ENCODE assay signal across 18 mouse cellular contexts in genomic region chr6:110554847-110555246, GRCm38 (mm10).
DNase-seq lines count a peak whose midpoint lies in the region.
"Had no signal": no experiment of that assay in that cellular context is flagged by ENCODE, and none has a peak within 500 bp of the region (broad histone marks: within the 10 kb centered on the region; RNA-seq: fewer than 3 reads in every experiment).

No protein-coding gene starts in this region.

- H3K4me1 ChIP-seq in embryonic facial prominence, embryonic 10.5 days: no peaks in the 10 kb centered on the region
- H3K4me1 ChIP-seq: embryonic facial prominence, embryonic 13.5 days; embryonic facial prominence, embryonic 15.5 days; forebrain, embryonic 10.5 days; forebrain, embryonic 12.5 days had no signal

- no peaks in the 10 kb centered on the region for H3K9me3 ChIP-seq in embryonic facial prominence, embryonic 10.5 days
- H3K9me3 ChIP-seq: embryonic facial prominence, embryonic 13.5 days; embryonic facial prominence, embryonic 15.5 days; forebrain, embryonic 10.5 days; forebrain, embryonic 12.5 days had no signal

- no peaks in the 10 kb centered on the region for H3K27me3 ChIP-seq in embryonic facial prominence, embryonic 10.5 days (replicated peaks; ENCODE audit: low read depth, poor library complexity, severe bottlenecking)
- H3K27me3 ChIP-seq: embryonic facial prominence, embryonic 13.5 days; embryonic facial prominence, embryonic 15.5 days; forebrain, embryonic 12.5 days had no signal

- no peak overlapping the region for H3K4me3 ChIP-seq in embryonic facial prominence, embryonic 10.5 days
- H3K4me3 ChIP-seq: embryonic facial prominence, embryonic 13.5 days; embryonic facial prominence, embryonic 15.5 days; erythroblast, embryonic 14.5 days; forebrain, embryonic 10.5 days; forebrain, embryonic 12.5 days had no signal

- no peak overlapping the region for H3K27ac ChIP-seq in embryonic facial prominence, embryonic 10.5 days (replicated peaks)
- H3K27ac ChIP-seq: embryonic facial prominence, embryonic 13.5 days; embryonic facial prominence, embryonic 15.5 days; forebrain, embryonic 10.5 days; forebrain, embryonic 12.5 days had no signal

- peak; percentile 28 to 35 for DNase-seq in frontal cortex, adult 2 months (ENCODE audit: extremely low spot score in 1 of 2, low spot score in 1 of 2)
- no peak for DNase-seq in frontal cortex, postnatal 14 days (ENCODE audit: low spot score in 2 of 2)
- DNase-seq in brain, adult 2 months (ENCODE audit: low read depth, low spot score): peak; percentile 65
- DNase-seq in telencephalon, adult 2 months (ENCODE audit: low read depth, low spot score): peak; percentile 36
- no peak for DNase-seq in embryonic facial prominence, embryonic 10.5 days (ENCODE audit: low spot score)
- DNase-seq: adrenal gland, adult 2 months; adrenal gland, postnatal 10 days; adrenal gland, postnatal 25 days; cerebellum, adult 11-12 months; cerebellum, adult 2 months; cerebellum, adult 9-10 months; cerebellum, postnatal 10 days; cerebellum, postnatal 25 days had no signal

- 80% methylated on average over 3 of the region's 3 CpGs for WGBS in embryonic facial prominence, embryonic 10.5 days

- H3K36me3 ChIP-seq in embryonic facial prominence, embryonic 10.5 days (replicated peaks): no peaks in the 10 kb centered on the region
- H3K36me3 ChIP-seq: embryonic facial prominence, embryonic 13.5 days; embryonic facial prominence, embryonic 15.5 days; forebrain, embryonic 10.5 days; forebrain, embryonic 12.5 days had no signal

Comparison
In these comparisons a context has a peak if more than half of its experiments do, and no peak if none do; other contexts are left out.
1. DNase-seq: peak in frontal cortex, adult 2 months (2 of 2), brain, adult 2 months (single experiment) and telencephalon, adult 2 months (single experiment); none in frontal cortex, postnatal 14 days (0 of 2) and embryonic facial prominence, embryonic 10.5 days (single experiment).